Mouse (Mus musculus): ENCODE measurements around the gene Ntng2.

The Ntng2 gene

DNA sequence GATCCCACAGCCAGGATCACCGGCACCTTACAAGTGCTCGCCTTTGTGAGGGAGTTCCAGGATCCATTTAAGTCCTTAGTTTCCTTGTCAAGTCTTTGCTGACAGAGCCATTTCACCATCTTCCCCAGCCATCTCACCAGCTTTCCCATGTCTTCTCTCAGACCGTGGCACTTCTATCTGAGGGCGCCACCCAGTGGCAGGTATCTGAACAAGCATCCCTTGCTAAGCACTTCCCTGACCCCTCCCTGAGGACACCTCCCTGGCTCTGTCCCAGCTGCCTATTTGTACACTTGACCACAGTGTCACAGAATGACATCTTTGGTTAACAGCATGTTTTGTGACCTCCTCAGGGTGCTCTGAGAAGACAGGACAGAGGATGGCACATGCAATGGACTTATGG is 15.2 kb downstream of the Ntng2 start:
- DNase-seq (ENCODE audit: low spot score in 2 of 2), result peak; percentile 38 to 43

DNA sequence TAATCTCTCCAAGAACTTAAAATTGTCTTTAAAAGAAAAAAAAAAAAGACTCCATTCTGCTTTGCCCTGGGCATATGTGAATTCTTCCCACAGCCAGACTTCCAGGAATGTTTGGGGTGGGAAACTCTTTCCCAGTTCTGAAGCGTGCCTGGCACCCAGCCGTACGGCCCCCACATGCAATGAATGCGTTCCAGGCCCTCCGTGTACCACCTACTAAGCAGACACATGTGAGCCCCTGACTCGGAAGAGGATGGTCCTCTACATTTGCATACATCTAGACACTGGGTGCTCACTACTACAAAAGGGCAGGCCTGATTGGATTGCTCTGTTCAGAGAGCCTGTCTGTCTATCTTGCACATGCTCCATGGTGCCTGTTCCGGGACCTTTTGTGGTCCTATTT is 17.0 kb downstream of the Ntng2 start:
- no peak for DNase-seq (ENCODE audit: low spot score in 2 of 2)

DNA sequence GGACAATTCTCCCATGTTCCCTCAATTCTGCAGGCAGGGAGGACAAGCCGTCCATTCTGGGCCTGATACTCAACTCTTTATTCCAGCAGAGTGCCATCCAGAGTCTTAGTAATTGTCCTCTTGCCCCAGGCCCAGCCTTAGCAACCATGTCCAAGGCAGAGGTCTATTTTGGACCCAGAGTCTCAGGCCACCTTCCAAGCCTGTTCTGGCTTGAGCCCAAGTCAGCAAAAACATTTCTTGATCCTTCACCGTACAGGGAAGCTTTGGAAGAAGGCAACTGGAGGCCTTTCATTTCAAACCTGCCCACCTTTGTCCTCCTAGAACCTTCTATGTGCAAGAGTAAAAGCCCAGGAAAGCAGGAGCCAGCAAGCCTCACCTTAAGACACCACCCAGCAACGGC is 17.8 kb downstream of the Ntng2 start:
- DNase-seq (ENCODE audit: low spot score in 2 of 2), result no peak

DNA sequence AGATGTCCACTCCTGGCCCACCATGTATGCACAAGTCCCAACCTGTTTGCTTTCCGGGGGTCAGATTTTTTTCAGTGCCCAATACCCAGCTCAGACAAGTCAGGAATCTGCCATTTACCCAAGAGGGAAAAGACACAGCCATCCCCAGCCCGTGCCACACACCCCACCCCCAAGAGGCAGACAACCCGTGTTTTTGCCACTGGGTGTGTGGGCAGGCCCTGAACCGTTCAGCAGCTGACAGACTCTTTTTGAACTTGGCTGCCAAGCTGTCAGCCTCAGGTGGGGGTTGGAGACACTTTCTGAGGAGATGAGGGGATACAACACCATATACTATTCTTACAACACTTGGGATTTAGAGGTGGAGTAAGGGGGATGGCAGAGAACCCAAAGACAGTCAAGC is 18.8 kb downstream of the Ntng2 start:
- DNase-seq (ENCODE audit: low spot score in 2 of 2), result no peak

DNA sequence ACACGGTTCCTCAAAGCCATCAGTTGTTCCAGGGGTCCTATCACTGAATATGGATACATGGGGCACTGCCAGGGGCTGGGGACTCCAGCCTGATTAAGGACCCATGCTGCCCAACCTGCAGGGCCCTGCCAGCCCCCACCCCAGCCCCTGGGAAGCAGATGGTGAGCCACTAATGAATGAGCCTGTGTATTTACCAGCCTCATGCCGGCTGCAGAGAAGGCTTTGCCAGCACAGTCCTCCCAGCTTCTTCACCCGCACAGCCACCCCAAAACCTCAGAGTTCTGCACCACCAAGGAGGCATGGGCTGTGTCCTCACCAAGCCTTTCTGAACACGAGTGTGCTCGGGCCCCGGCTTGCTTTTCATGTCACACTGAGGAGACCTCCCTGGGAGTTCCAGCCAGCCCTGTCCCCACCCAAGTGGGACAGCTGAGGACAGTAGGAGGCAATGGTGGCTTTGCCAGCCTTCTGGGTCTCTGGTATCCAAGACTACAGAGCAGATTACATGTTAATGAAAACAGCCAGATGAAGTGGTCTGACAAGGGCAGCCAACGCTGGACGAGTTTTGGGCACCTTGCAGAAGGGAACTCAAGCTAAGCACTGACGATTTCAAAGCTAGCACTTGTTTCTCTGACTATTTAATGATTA is 22.5 kb downstream of the Ntng2 start:
- DNase-seq (ENCODE audit: low spot score in 2 of 2), result no peak

DNA sequence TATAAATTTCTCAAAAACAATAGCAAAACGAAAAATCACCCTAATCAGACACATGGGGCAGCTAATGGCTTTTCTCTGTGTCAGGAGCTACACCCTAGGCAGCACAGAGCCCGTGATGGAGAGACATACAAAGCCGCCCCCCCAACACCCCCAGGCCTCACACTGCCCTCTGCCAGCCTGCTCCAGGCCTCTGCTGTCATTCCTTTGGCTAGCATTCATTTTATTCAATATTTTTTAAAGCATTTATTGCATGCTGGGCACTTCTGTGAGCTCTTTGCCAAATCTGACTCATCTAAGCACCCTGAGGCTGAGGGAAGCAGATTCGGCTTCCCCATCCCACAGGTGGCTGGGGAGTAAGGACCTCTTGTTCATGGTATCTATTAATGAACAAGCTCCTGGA is 26.1 kb downstream of the Ntng2 start:
- no peak for DNase-seq (ENCODE audit: low spot score in 2 of 2)

DNA sequence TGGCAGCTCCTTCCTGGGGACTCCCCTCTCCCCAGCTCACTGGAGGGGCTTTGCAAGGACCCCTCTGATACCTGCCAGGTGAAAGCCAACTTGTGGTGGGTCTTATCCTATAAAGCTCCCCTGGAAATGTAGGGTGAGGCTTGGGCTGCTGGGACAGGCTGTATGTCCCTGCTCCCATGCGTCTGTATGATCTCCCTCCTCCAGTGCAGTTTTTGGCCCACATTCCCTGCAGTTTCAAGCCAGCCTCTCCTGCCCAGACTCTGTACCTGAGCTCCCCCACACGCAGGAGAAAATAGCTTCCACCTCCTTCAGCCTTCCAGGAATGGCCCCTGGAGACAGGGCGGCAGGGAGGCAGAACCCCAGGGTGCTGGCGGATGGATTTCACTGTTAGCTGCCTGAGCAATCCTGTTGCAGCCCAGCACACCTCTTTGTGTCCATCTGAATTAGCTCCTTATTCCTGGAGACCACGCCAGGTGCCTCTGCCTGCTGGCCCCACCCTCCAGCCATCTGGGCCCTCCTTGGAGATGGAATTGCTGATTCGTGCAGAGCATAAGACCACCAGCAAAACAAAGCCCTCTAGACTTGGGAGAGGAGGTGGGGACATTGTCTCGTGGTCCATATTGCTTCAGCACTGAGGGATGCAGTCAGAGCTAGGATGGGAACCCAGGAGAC is 29.1 kb downstream of the Ntng2 start:
- DNase-seq (ENCODE audit: low spot score in 2 of 2), result no peak

DNA sequence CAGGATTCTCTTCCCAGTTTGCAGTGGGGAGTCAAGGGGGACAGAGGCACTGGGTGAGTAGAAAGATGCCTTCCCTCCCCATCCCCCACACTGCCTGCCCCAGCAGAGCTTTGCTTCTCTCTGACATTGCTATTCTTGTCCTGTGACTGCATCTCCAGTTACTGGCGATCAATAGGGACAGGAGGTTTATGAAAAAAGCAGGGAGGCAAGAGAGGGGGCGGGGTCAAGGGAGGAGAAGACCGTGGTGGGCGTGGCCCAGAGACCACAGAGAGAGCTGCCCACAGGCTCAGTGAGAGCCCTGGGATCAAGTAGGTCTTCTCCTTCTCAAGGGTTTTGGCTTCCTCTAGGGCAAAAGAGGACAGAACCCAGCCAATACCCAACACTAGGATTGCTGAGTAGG is 30.5 kb downstream of the Ntng2 start:
- no peak for DNase-seq (ENCODE audit: low spot score in 2 of 2)

DNA sequence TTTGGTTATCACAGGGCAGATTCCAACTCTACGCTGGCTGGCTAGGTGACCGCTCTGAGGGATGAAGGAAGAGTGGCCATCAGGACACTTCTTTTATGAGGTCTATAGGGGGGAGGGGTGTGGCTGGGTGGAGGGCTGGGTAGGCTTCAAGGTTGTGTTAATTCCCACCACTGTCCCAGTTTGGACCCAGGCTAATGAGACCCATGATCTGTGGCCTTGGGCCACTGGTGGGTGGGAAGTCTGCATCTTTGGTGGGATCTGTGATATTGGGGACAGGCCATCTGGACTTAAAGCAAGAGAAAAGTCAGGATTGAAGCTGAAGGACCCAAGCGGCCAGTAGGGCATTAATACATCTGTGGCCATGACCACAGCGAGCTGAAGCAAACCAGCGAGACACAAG is 34.0 kb downstream of the Ntng2 start:
- no peak for DNase-seq (ENCODE audit: low spot score in 2 of 2)

DNA sequence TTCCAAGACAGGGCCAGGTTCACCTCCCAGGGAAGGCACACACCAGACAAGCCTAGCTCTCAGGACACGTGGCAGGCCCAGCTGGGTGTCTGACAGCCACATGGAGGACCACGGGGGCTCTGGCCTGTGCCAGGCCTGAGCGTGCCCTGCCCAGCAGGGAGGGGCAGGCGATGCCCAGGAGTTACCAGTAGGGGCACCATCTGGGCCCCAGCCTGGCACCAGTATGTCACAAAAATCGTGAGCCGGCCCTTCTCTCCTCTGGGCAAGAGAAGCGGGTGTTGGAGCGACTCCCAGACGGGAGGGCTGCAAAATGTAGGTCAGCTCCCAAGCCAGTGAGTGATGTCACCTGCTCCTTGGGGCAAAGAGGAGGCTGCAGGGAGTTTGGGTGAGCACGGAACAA is 34.9 kb downstream of the Ntng2 start:
- no peak for DNase-seq (ENCODE audit: low spot score in 2 of 2)

DNA sequence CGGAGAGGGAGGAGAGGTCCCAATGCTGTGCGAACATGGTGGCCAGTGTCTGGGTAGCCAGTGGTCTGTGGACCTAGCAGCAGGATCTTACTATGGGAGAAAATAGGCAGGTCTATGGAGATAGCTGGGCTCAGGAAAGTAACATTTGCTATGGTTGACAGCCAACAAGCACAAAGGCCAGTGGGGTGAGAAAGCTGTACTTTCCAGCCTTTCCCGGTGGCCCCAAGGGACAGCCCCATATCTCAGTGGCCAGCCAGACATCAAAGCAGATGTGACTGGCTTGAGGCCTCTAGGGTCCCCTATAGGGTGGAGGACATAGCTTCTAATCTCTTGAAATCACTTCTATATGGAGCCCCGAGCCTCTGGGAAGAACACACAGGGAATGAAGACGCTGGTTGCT is 35.8 kb downstream of the Ntng2 start:
- no peak for DNase-seq (ENCODE audit: low spot score in 2 of 2)

DNA sequence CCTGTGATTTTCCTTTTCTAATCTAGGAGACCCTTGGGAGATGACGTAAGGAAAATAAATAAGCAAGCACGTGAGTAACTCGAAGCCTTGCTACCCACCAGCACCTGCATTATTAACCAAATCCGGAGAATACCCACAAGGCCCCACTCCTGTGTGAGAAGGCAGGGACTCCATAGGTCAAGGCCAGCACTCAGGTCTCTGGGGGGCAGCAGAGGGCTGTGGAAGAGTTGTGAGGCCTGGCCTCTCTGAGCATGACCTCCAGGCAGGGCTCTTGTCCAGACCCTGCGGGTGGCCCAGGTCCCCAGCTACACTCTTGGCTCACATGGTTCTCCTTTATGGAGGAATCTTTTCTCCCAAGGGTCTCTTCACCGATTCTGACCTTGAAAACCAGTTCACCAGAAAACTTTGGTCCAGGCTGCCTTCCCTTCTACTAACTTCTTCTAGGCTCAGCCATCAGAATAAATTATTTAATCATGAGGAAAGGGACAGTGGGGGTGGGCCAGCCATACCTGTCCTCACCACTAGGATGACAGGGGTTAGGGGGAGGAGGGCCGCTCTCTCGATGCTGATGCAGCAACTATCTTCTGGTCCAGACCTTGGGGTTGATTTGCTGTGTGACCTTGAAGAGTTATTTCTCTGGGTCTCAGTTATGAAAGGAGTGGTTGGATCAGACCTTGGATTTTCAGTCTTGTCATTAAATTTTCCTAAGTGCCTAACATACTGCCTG is 36.4 kb downstream of the Ntng2 start:
- no peak for DNase-seq (ENCODE audit: low spot score in 2 of 2)

DNA sequence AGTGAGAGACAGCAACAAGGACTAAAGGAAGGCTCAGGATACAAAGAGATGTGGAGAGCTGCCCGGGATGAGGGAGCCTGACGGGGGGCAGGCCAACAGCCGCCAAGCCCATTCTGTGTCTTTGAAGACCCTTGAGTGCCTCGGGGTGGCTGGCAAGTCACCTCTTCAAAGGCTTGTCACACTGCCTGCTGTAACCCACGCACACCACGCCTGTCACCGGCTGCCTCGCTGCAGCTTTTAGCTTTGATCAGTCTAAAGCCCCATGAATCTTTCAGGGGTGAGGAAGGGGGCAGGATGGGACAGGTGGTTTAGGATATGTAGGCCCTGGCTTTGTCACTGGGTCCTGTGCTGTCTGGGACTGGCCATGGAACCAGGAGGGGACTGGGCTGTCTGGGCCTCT is 46.6 kb downstream of the Ntng2 start:
- no peak for DNase-seq (ENCODE audit: low spot score in 2 of 2)

DNA sequence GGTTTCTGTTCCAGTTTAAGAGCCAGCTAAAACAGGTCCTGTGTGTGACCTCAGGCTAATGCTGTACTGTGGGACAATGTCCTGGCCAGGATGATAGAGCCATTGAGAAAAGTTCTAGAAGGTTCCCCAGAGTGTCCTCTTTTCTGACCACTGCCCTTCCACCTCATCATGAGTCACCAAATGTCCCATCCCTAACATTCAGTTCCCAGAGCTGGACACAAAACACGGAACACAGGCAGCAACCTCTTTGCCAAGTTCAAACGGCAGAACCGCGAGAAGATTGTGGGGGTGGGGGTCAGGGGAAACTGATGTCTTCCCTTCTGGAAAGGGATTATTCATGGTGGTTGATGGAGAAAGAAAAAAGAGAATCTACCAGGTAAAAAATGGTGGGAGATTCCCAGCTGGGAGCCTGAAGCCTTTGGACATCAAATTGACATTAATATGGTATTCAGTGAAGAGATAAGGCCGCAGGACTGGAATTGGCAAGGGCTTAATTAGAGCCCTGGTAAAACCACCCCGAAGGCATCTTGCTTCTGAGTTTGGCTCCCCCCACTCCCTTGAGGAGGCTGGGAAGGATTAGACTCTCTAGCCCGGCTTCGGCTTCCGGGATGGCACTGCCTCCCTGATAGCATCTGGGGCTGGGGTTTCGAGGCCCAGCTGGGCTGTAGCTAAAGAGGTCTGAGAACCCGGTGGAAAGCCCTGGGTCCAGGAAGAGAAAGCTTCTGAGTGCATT is 51.4 kb downstream of the Ntng2 start:
- no peak for DNase-seq (ENCODE audit: low spot score in 2 of 2)

DNA sequence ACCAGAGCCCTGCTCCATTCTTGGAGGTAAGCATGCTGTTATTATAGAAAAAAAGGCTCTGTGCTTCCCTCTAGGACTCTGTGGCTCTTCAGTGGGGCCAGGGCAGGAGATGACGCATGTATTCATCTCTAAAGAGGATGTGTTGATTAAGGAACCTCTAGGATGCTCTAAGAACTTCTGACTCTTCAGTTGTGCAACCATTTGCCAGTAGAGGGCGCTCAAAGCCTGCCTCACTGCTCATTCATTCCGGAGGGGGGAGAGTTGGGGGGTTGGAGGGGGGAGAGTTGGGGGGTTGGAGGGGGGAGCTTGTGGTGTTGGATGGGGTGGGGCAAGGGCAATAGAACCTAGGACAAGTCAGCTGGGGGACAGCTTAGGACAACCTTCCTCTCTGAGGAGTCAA is 52.9 kb downstream of the Ntng2 start:
- peak; percentile 42 to 46 for DNase-seq (ENCODE audit: low spot score in 2 of 2)

DNA sequence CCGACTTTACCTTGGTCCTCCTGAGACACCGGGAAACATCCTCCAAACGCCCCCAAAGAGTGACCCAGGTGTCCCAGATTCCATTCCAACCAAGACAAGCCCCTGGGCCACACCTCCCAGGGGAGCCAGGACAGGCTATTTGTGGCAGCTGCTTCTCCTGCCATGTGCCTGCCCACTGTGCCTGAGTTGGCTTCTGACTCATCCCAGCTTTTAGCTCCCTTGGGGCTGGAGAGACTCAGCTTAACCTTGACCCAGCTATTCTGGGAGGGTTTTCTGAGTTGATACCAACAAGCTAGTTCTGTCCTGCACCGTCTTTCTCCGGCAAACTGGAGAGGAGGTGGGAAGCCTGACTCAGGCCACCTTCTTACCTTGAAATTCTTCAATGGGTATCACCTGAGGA is 54.4 kb downstream of the Ntng2 start:
- DNase-seq (ENCODE audit: low spot score in 2 of 2), result no peak

DNA sequence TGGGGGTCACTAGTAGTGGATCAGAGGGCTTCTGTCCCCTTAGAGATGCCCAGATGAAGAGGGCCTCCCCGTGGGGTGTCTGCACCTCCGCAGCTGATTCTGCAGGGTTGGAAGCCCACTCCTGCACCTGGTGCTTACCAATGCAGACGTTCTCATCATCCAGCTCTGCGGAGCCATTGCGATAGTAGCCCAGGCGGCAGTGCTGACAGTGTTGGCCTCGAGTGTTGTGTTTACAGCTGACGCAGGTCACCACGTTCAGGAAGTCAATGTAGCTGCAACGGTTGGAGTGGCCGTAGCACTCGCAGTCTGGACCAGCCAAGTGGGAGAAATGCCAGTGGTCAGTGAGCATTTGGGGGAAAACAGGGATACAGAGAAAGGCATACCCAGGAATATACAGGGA is 56.0 kb downstream of the Ntng2 start:
- DNase-seq (ENCODE audit: low spot score in 2 of 2), result no peak

DNA sequence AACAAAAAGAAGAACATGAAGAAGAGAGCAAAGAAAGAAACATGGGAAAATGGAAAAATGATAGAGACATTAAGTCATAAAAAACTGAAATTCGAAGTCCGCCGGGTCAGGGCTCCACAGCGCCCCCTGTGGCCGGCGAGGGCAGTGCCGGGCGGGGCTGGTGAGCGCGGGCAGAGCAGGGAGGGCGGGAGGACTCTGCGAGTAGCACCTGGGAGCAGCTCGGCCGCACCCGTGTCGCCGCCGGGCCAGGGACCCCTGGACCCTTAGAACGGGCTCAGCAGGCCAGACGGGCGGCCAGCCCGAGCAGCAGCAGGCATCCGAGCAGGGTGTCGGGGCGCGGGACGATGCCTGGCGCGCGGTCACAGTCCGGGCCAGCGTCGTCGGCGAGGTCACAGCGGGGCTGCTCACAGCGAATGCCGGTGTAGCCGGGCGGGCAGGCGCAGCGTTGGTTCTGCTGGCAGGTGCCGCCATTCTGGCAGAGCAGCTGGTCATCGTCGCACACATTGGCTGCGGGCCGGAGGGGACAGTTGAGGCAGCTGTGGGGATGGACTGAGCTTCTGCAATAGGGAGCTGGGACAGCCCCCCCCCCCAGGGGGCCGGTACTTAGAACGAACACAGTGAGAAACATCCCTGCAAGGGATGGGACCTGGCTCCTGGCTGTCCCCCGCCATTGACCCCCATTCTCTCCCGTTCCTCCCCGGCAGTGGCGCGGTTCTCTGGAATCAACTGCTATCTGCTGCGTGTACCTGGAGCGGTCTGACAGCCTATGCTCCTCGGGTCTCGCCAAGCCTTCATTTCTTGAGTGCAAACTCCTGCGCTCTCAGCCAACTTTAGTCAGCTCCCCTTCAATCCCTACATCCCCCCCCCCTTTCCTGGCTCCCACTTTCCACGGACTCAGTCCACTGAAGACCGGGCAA is 58.0 kb downstream of the Ntng2 start:
- peak; percentile 69 to 80 for DNase-seq (ENCODE audit: low spot score in 2 of 2)

DNA sequence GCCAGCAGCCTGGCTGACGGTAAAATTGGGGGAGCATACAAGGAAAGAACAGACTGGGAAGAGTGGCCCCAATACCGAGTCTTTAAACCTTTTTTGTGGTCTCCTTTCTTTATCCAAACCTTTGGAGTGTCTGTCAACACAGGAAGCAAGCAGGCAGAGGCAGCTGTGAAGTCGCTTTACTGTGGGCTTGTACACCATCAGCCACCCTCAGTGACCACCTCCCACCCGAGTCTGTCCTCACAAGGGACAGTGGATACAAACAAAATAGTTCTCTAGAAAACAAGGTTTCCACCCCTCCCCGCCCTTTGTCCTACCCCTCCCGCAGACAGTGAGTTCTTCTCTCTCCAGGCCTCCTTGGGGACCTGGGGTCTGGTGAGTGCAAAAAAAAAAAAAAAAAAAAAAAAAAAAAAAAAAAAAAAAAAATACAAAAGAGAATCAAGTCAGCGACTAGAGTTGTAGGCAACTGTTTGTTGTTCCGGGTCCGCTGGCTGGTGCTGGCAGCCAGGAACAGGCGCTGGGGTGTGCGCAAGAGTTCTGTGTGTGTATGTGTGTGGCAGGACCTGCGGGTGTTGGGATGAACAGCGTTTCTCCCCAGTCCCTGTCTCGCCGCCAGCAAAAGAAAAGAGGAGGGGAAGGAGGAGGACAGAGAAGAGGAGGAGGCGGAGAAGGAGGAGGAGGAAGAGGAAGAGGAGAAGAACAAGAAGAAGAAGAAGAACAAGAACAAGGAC is 58.8 kb downstream of the Ntng2 start:
- no peak for DNase-seq (ENCODE audit: low spot score in 2 of 2)

DNA sequence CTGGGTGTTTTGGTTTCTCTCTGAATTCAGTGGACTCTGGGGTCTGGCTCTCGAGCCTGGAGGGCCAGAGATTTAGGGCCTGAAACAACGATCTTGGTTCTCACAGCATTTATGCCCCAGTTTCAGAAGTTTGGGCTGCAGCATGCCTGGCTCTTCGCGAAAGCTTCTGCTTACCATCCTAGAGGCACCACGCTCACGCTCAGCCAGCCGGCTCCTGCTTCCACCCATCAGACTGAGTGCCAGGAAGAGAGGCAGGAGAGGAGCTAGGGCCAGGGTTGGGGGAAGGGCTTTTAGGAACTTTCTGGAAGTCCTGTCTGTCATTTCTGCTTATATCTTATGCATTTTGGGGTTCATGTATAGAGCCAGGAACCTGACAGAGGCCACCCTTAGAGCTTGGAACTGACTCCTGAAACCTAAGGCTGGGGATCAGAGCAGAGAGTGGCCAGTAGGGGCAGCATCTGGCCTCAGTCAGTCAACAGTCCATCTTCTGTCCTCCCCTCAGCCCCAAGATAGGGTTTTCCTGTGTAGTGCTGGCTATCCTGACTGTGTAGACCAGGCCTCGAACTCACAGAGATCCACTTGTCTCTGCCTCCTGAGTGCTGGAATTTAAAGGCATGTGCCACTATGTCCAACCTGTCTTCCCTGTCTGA is 60.1 kb downstream of the Ntng2 start:
- DNase-seq (ENCODE audit: low spot score in 2 of 2), result no peak

Measured in natural killer cell, adult 2 months (primary cell).